Mouse (Mus musculus) C2C12 (cell line): Measurements from ENCODE around the gene Serf2.

Experiments
- CEBPB ChIP-seq: IDR thresholded peaks from one replicate; pipeline ENCODE4 v1.6.1; 2011; ENCODE audit warnings: low read depth, mild to moderate bottlenecking, control low read depth, moderate library complexity
- CTCF ChIP-seq: IDR thresholded peaks from one replicate; pipeline ENCODE4 v1.5.1; 2011; ENCODE audit not compliant: control insufficient read depth, insufficient read depth, insufficient read length

DNA sequence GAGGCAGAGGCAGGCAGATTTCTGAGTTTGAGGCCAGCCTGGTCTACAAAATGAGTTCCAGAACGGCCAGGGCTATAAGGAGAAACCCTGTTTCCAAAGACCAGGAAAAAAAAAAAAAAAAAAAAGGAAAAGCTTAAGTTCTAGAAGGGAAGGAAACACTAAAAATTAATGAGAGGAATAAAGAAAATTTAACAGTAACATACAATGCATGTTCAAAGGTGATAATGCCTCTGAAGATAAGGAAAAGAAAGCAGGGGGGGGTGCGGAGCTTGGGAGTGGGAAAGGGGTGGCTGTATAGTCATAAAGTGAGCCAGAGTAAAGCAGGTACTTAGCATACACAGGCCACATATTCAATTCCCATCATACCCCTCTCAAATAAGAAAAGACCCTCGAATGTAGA, 3.9 kb upstream of the Serf2 start:
- no peak for TF ChIP-seq CTCF
- no peak for TF ChIP-seq CEBPB
